16 mouse cellular contexts compared by ENCODE assay signal in genomic region chr8:8991026-8991425, GRCm38 (mm10).
A peak's percentile ranks its signal among the peaks of the same experiment; 100 is the strongest.
DNase-seq lines count a peak whose midpoint lies in the region; ATAC-seq and TF ChIP-seq lines count a peak whose summit lies in the region.
"Had no signal": no experiment of that assay in that cellular context is flagged by ENCODE, and none has a peak within 500 bp of the region (broad histone marks: within the 10 kb centered on the region; RNA-seq: fewer than 3 reads in every experiment).

No protein-coding gene starts in this region.

- no peak overlapping the region for H3K4me2 ChIP-seq in kidney, embryonic 14.5 days (replicated peaks; ENCODE audit: low read depth, low read length)
- no peak overlapping the region for H3K4me2 ChIP-seq in heart, embryonic 14.5 days (ENCODE audit: low read length)
- H3K4me2 ChIP-seq: stomach, embryonic 15.5 days had no signal

- no peak overlapping the region for H3K9ac ChIP-seq in kidney, embryonic 14.5 days (ENCODE audit: low read depth, low read length)
- no peak overlapping the region for H3K9ac ChIP-seq in heart, embryonic 14.5 days (ENCODE audit: low read length)
- H3K9ac ChIP-seq: stomach, embryonic 15.5 days had no signal

- TF ChIP-seq CTCF in embryonic fibroblast, embryonic 13.5 days (IDR thresholded peaks at IDR 0.05; ENCODE audit: borderline replicate concordance, insufficient read depth, low read length): no peak

- peak; percentile 26 for DNase-seq in kidney, adult 18-20 months
- peak; percentile 72 for DNase-seq in kidney, postnatal 10 days
- DNase-seq in layer of hippocampus, postnatal 14 days (ENCODE audit: low spot score in 2 of 2): no peak
- DNase-seq: adrenal gland, postnatal 25 days; cerebellum, adult 11 months; embryo, embryonic 11 days; left cerebral cortex, postnatal 4 days; lung, adult 2 months; midbrain, embryonic 14.5 days; right cerebral cortex, postnatal 4 days; thymus, postnatal 4 days had no signal

- H3K4me3 ChIP-seq in kidney, embryonic 14.5 days (ENCODE audit: low read length): no peak overlapping the region
- H3K4me3 ChIP-seq in embryonic fibroblast, embryonic 13.5 days (ENCODE audit: insufficient read depth, low read length): no peak overlapping the region
- no peak overlapping the region for H3K4me3 ChIP-seq in heart, embryonic 14.5 days (ENCODE audit: control insufficient read depth in 1 of 2, insufficient read depth in 1 of 2, low read depth in 1 of 2, low read length in 2 of 2)
- H3K4me3 ChIP-seq: stomach, embryonic 15.5 days had no signal

- 30% methylated on average over 8 of the region's 8 CpGs for WGBS in kidney, embryonic 14.5 days
- 54% methylated on average over 8 of the region's 8 CpGs for WGBS in heart, embryonic 14.5 days

- no peak overlapping the region for H3K27ac ChIP-seq in kidney, embryonic 14.5 days (ENCODE audit: low read depth, low read length)
- H3K27ac ChIP-seq in embryonic fibroblast, embryonic 13.5 days (ENCODE audit: insufficient read depth, low read length): peak overlapping the region; percentile 79
- peak overlapping the region; percentile 19 to 94; a peak in 1 of 4 replicates for H3K27ac ChIP-seq in heart, embryonic 14.5 days (replicated peaks in 1 of 2; ENCODE audit: control insufficient read depth in 1 of 2, insufficient read depth in 1 of 2, low read depth in 2 of 2, low read length in 2 of 2)
- H3K27ac ChIP-seq: stomach, embryonic 15.5 days had no signal

- no peaks in the 10 kb centered on the region for H3K9me3 ChIP-seq in kidney, embryonic 14.5 days (ENCODE audit: control insufficient read depth, low read length)
- no peaks in the 10 kb centered on the region for H3K9me3 ChIP-seq in heart, embryonic 14.5 days (ENCODE audit: control insufficient read depth, low read length)
- H3K9me3 ChIP-seq: stomach, embryonic 15.5 days had no signal

- peaks cover 41% of the 10 kb centered on the region for H3K4me1 ChIP-seq in kidney, embryonic 14.5 days (ENCODE audit: control insufficient read depth, insufficient read depth, low read length)
- peaks cover 7% of the 10 kb centered on the region for H3K4me1 ChIP-seq in embryonic fibroblast, embryonic 13.5 days (ENCODE audit: control insufficient read depth, insufficient read depth, low read length)
- peaks cover 23 to 36% of the 10 kb centered on the region in 2 experiments for H3K4me1 ChIP-seq in heart, embryonic 14.5 days (ENCODE audit: control insufficient read depth in 2 of 2, insufficient read depth in 2 of 2, low read length in 2 of 2)

- no peaks in the 10 kb centered on the region for H3K27me3 ChIP-seq in kidney, embryonic 14.5 days (ENCODE audit: control insufficient read depth, insufficient read depth, low read length)
- no peaks in the 10 kb centered on the region for H3K27me3 ChIP-seq in heart, embryonic 14.5 days (ENCODE audit: control insufficient read depth, insufficient read depth, low read length)
- H3K27me3 ChIP-seq: stomach, embryonic 15.5 days had no signal

- no peak for ATAC-seq in kidney, embryonic 14.5 days (ENCODE audit: low FRiP score, low TSS enrichment)
- ATAC-seq in heart, embryonic 14.5 days (ENCODE audit: insufficient number of reproducible peaks, insufficient read depth, low FRiP score, low read depth): no peak
- no peak for ATAC-seq in monocyte, adult 5-6 weeks (replicated peaks; ENCODE audit: insufficient number of reproducible peaks, low FRiP score, low TSS enrichment, poor library complexity, severe bottlenecking)

- TF ChIP-seq POLR2A in embryonic fibroblast, embryonic 13.5 days (IDR thresholded peaks at IDR 0.05; ENCODE audit: low read depth, low read length): no peak

- no peaks in the 10 kb centered on the region for H3K36me3 ChIP-seq in kidney, embryonic 14.5 days (ENCODE audit: control insufficient read depth, insufficient read depth, low read length)
- no peaks in the 10 kb centered on the region for H3K36me3 ChIP-seq in heart, embryonic 14.5 days (ENCODE audit: control insufficient read depth, insufficient read depth, low read length)
- H3K36me3 ChIP-seq: stomach, embryonic 15.5 days had no signal

Comparison
In these comparisons a context has a peak if more than half of its experiments do, and no peak if none do; other contexts are left out.
1. DNase-seq: peak in kidney, adult 18-20 months (single experiment) and kidney, postnatal 10 days (single experiment); none in layer of hippocampus, postnatal 14 days (0 of 2).